Mouse (Mus musculus) ES-Bruce4 (cell line): ENCODE results near the gene Tcp1. TPM values are rescaled to one million over a fixed set of nuclear protein-coding genes. Genes with fewer than 3 reads are reported as not detected.
"Not testable (repeated sequence)": the region's sequence is repeated elsewhere in the genome, so short reads cannot be mapped to it uniquely, and the experiment has no call there.

Source experiments
- H3K27ac ChIP-seq: 2 replicates; pipeline ENCODE4 v1.5.1; 2012; ENCODE audit warnings: low read length, inconsistent platforms; ENCODE audit not compliant: insufficient read depth
- H3K27me3 ChIP-seq: 2 replicates; pipeline ENCODE4 v1.6.1; 2012; ENCODE audit warnings: mild to moderate bottlenecking, low read length, inconsistent platforms; ENCODE audit not compliant: control insufficient read depth, poor library complexity, insufficient read depth, severe bottlenecking
- H3K36me3 ChIP-seq: 2 replicates; pipeline ENCODE4 v1.6.1; 2012; ENCODE audit warnings: inconsistent platforms, mild to moderate bottlenecking, low read length, moderate library complexity; ENCODE audit not compliant: control insufficient read depth, poor library complexity, insufficient read depth, severe bottlenecking
- H3K4me1 ChIP-seq: one replicate; pipeline ENCODE4 v1.8.1; 2011; ENCODE audit warnings: low read length; ENCODE audit not compliant: control insufficient read depth, insufficient read depth
- H3K4me3 ChIP-seq: 2 replicates; pipeline ENCODE4 v1.5.1; 2011; ENCODE audit warnings: low read depth, mild to moderate bottlenecking, low read length
- H3K9ac ChIP-seq: 2 replicates; pipeline ENCODE4 v1.6.1; 2012; ENCODE audit warnings: low read depth, mild to moderate bottlenecking, inconsistent platforms; ENCODE audit not compliant: poor library complexity, severe bottlenecking
- H3K9me3 ChIP-seq: replicated peaks from 2 replicates; pipeline ENCODE4 v1.6.1; 2012; ENCODE audit warnings: mild to moderate bottlenecking, low read length, inconsistent platforms; ENCODE audit not compliant: control insufficient read depth, poor library complexity, insufficient read depth, severe bottlenecking
- CTCF ChIP-seq: IDR thresholded peaks from one replicate; pipeline ENCODE4 v1.8.1; 2011; ENCODE audit warnings: low read depth, low read length
- EP300 ChIP-seq: IDR thresholded peaks from 2 replicates; pipeline ENCODE4 v1.6.1; 2011; ENCODE audit warnings: low read depth, low read length; ENCODE audit not compliant: insufficient read depth
- POLR2A ChIP-seq: IDR thresholded peaks from one replicate; pipeline ENCODE4 v1.8.1; 2011; ENCODE audit warnings: low read length; ENCODE audit not compliant: insufficient read depth
- polyA plus RNA-seq: library from polyadenylated mRNA; stranded (reverse); fragments of >200 nt; gene quantifications from 2 replicates; pipeline ENCODE4 v1.2.4, GENCODE M21; 2011; ENCODE audit warnings: low read depth; ENCODE audit not compliant: missing spikeins, insufficient read depth, insufficient read length

Gene Tcp1
- polyA plus RNA-seq, 1 experiment: 673 TPM

DNA sequence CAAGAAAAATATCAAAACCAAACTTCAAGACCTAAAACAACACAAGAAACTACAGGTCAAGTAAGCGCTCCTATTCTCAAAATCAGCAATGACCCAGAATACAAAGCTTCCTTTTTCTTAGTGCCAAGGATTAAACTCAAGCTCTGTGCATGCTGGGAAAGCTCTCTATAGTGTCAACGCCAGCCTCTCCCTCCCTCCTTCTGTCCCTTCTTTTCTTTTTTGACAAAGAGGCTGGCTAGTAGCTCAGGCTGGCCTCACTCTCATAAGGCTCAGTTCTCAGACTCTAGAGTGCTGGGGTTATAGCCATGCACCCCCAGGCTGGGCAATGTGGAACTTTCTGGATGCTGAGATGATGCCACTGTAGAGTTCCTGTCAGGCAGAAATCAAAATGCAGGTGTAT is 22.6 kb downstream of the Tcp1 start:
- Histone ChIP-seq H3K27ac (no peak overlapping the region), H3K36me3 (peaks cover 2% of the 10 kb centered on the region; the same call in 1 of the 2 replicates), H3K4me3 (no peak overlapping the region), H3K9me3 (no peaks in the 10 kb centered on the region), H3K27me3 (no peaks in the 10 kb centered on the region), H3K4me1 (no peaks in the 10 kb centered on the region), H3K9ac (no peak overlapping the region)
- TF ChIP-seq POLR2A: no peak
- no peak for TF ChIP-seq EP300
- TF ChIP-seq CTCF: no peak

DNA sequence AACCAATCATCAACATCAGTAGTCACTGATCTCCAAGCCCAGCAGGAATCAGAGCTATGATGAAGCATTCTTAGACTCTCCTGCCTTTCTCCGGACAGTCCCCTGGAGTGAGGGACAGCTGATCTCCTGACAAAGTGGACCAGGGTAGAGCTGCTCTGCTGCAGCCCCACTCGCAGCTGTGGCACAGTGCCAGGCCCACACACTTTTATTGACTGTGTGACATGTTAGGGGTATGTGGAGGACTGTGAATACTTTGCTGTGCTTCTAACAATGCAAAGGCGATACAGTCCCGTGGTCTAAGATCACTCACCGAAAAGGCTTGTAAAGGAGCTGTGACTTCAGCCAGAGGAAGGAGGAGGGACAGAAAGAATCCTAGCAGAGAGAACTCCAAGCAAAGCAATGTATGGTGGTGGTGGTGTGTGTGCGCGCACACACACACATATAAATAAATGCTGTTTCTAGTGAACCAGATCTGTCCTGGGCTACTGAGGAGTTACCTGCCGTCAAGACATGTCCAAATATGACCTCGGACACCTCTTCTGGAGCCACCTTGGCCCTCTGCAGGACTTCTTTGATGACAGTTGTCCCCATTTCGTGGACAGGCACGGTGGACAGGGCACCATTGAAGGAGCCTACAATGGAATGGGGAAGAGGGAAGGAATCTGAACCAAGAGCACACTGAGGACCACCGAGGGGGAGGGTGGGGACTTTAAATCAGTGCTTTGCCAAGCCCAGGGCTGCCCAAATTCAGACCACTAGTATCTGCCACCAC is 24.1 kb downstream of the Tcp1 start:
- H3K4me1 ChIP-seq, H3K36me3 ChIP-seq, H3K27me3 ChIP-seq, H3K9ac ChIP-seq, H3K9me3 ChIP-seq, H3K27ac ChIP-seq: not testable (repeated sequence)
- peak overlapping the region; percentile 56 for H3K4me3 ChIP-seq

DNA sequence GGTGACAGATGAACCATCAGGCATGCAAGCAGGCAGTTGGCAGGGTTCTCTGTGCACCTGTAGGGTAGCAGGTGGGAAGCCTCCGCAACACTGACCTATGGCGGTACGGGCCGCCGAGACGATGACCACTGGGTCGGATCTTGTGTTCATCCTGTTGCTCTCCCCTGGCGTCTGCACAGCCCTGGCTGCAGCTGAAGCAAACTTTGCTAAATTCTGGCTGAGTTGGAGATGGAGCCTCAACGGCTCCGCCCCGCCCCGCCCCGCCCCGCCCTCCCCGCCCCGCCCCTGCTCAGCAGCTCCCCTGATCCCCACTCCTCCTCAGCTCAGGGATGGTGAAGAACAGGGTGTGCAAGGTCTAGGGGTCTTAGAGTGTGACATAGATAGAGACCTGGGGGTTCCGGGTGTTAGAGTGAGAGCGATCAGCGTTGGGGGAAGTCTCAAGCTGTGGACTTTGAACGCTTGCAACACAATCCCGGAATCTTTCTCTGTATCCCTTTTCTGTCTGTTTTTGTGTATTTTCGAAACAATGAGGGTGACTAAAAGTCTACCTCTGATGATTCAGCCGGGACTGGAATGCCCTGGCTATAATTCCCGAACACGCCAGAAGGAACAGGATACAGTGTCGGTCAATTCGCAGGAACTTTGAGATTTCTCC is 24.8 kb downstream of the Tcp1 start, which contains the start of gene Acat3:
TSS of gene Acat3 (minus strand) at position 450 of the 655 bp plus-strand sequence.
- H3K9ac ChIP-seq: no peak within 1 kb of the TSS
- H3K27ac ChIP-seq: no peak within 1 kb of the TSS
- no peak for TF ChIP-seq POLR2A
- no peak for TF ChIP-seq EP300
- TF ChIP-seq CTCF: no peak
- H3K9me3 ChIP-seq: no peaks in the 10 kb centered on the region
- H3K27me3 ChIP-seq: no peaks in the 10 kb centered on the region
- peaks cover 13% of the 10 kb centered on the region for H3K36me3 ChIP-seq
- H3K4me1 ChIP-seq: no peaks in the 10 kb centered on the region
- H3K4me3 ChIP-seq: peak within 1 kb of the TSS; percentile 56

DNA sequence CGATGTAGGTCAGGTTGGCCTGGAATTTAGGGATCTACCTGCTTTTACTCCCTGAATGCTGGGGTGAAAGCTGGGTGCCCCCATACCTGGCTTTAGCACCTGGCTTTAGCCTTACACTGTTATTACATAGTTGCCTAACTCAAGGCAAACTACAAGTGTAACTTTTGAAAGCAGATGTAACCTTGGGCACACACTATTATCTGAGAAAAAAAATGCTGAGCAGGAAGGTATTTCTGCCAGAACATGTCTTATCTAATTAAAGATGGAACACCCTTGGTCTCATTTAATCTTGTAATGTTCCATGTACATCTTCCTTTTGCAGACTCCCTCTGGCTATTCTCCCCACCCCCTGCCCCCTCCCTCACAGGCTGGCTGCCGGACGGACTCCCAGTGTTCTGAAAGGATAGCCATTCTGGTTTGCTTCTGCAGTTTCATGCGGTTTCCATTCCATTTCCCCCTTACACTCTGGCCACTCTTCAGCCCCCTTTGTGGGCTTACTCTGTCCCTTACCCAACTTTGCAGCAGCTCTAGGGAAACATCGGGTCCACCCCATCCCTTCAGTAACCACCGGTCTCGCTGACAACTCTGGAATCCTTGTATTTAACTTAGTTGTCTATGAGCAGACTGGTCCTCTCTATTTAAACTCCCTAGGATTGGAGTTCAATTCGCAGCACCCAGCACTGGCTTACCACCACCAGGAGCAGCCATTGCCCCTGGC is 26.2 kb downstream of the Tcp1 start:
- H3K4me1 ChIP-seq: no peaks in the 10 kb centered on the region
- H3K9ac ChIP-seq: no peak overlapping the region
- no peaks in the 10 kb centered on the region for H3K9me3 ChIP-seq
- H3K27ac ChIP-seq: no peak overlapping the region
- H3K4me3 ChIP-seq: no peak overlapping the region
- no peaks in the 10 kb centered on the region for H3K27me3 ChIP-seq
- peaks cover 16% of the 10 kb centered on the region for H3K36me3 ChIP-seq
- TF ChIP-seq CTCF (no peak), EP300 (no peak), POLR2A (no peak)

DNA sequence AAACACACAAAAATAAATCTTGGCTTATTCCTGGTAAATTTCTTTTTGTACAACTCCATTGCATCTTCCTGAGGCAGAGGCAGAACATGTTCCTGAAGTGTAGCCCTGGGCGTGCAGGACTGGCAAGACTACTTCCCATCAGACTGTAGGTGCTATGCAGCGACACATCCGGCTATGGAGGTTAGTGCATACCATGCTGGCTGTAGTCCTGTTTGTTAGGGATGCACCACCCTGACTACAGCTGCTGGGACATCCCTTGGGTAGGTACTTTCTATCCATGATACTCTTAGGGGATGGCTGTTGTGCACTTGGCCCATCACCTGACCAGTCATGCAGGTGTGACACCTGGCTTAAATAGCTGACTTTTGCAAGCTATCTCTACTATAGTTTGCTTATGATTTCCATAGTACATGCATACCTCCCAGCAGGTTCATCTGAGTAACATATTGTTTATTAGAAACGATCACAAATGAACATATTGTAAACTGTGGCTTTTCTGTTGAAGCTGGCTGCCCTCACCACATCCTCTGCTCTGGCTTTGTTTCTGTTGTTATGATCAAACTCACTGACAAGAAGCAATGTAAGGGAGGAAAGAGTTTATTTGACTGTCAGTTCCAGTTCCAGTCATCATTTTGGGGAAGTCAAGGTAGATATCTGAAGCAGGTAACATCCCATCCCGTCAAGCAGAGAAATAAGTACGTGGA is 27.1 kb downstream of the Tcp1 start:
- Histone ChIP-seq H3K4me3 (no peak overlapping the region), H3K9me3 (no peaks in the 10 kb centered on the region), H3K4me1 (no peaks in the 10 kb centered on the region), H3K9ac (no peak overlapping the region), H3K27ac (no peak overlapping the region), H3K27me3 (no peaks in the 10 kb centered on the region), H3K36me3 (peaks cover 17% of the 10 kb centered on the region)
- TF ChIP-seq CTCF (no peak), EP300 (no peak), POLR2A (no peak)
